Mouse (Mus musculus) forebrain, embryonic 11.5 days (tissue): ENCODE data around the gene Zbtb14. TPM values are rescaled to one million over a fixed set of nuclear protein-coding genes. Genes with fewer than 3 reads are reported as not detected.
A peak's percentile ranks its signal among the peaks of the same experiment; 100 is the strongest.

ENCODE experiments used
- ATAC-seq: fragments of 200-750 bp; cut with Nextera tagmentation; replicated peaks from 2 replicates; pipeline ENCODE4 v1.8.0; 2017; ENCODE audit warnings: moderate TSS enrichment; ENCODE audit not compliant: low FRiP score
- DNase-seq: peaks from one replicate; pipeline ENCODE4 v3.0.0-alpha.2; 2017; ENCODE audit warnings: low spot score
- H3K27ac ChIP-seq: fragments of 300-500 bp; sonication (generic); 2 replicates; pipeline ENCODE4 v1.5.1; 2014; ENCODE audit warnings: low read depth, low read length
- H3K27me3 ChIP-seq: fragments of 300-500 bp; sonication (generic); 2 replicates; pipeline ENCODE4 v1.6.1; 2014; ENCODE audit warnings: mild to moderate bottlenecking, low read length, mixed read lengths; ENCODE audit not compliant: control insufficient read depth, insufficient read depth
- H3K36me3 ChIP-seq: fragments of 300-500 bp; sonication (generic); 2 replicates; pipeline ENCODE4 v1.6.1; 2014; ENCODE audit warnings: mild to moderate bottlenecking, low read length, moderate library complexity, mixed read lengths; ENCODE audit not compliant: control insufficient read depth, insufficient read depth
- H3K4me1 ChIP-seq: fragments of 300-500 bp; sonication (generic); replicated peaks from 2 replicates; pipeline ENCODE4 v1.6.1; 2014; ENCODE audit warnings: low read length, mixed read lengths; ENCODE audit not compliant: control insufficient read depth, insufficient read depth
- H3K4me2 ChIP-seq: fragments of 300-500 bp; sonication (generic); 2 replicates; pipeline ENCODE4 v1.6.1; 2014; ENCODE audit warnings: low read depth, mild to moderate bottlenecking, low read length, moderate library complexity, mixed read lengths; ENCODE audit not compliant: severe bottlenecking
- H3K4me3 ChIP-seq: fragments of 300-500 bp; sonication (generic); 2 replicates; pipeline ENCODE4 v1.5.1; 2014; ENCODE audit warnings: low read depth, low read length
- H3K9ac ChIP-seq: fragments of 300-500 bp; sonication (generic); 2 replicates; pipeline ENCODE4 v1.6.1; 2014; ENCODE audit warnings: low read length
- H3K9me3 ChIP-seq: fragments of 300-500 bp; sonication (generic); 2 replicates; pipeline ENCODE4 v1.6.1; 2016; ENCODE audit warnings: low read length, mixed read lengths; ENCODE audit not compliant: control insufficient read depth
- WGBS: fragments of 180-500 bp; shearing (Covaris S2); extraction: QIAGEN DNeasy Blood & Tissue Kit; methylation state at CpG from one replicate; pipeline ENCODE4 v1.1.7; 2014; 5-methylcytosine and 5-hydroxymethylcytosine counted together
- polyA plus RNA-seq: library from polyadenylated mRNA; unstranded; fragments of >200 nt; fragmentation: Nextera tagmentation; extraction: Ambion mirVana; gene quantifications from 2 replicates; pipeline ENCODE4 v1.2.1, GENCODE M21; 2014

Zbtb14 gene
- polyA plus RNA-seq, 1 experiment from 2014 or later: 39.6 TPM

- Histone ChIP-seq H3K27me3 (no peaks in the 10 kb centered on the region), H3K4me1 (no peaks in the 10 kb centered on the region), H3K9me3 (no peaks in the 10 kb centered on the region), H3K4me2 (0 out of 2 replicates have a peak overlapping the region, but pooled peaks have one; percentile 15), H3K36me3 (no peaks in the 10 kb centered on the region), H3K27ac (no peak overlapping the region), H3K9ac (no peak overlapping the region; the same call in 1 of the 2 replicates), H3K4me3 (no peak overlapping the region)
- no peak for DNase-seq
- ATAC-seq: no peak
- 27% methylated on average over 14 of the region's 16 CpGs for WGBS
Measured at GRCm38 (mm10) chr17:69396147-69397033, 13.5 kb downstream of the Zbtb14 start.

- H3K9ac ChIP-seq: no peak overlapping the region
- H3K27ac ChIP-seq: no peak overlapping the region
- ATAC-seq: no peak
- H3K4me1 ChIP-seq: no peaks in the 10 kb centered on the region
- no peaks in the 10 kb centered on the region for H3K36me3 ChIP-seq
- 69% methylated on average over 5 of the region's 5 CpGs for WGBS
- no peak overlapping the region for H3K4me2 ChIP-seq
- no peaks in the 10 kb centered on the region for H3K9me3 ChIP-seq
- H3K27me3 ChIP-seq: no peaks in the 10 kb centered on the region
- H3K4me3 ChIP-seq: no peak overlapping the region
- DNase-seq: no peak
Measured at GRCm38 (mm10) chr17:69397163-69397562, 14.3 kb downstream of the Zbtb14 start.

GRCm38 (mm10) chr17:69398092-69398491 lies 15.2 kb downstream of the Zbtb14 start:
- Histone ChIP-seq H3K9ac (no peak overlapping the region), H3K9me3 (no peaks in the 10 kb centered on the region), H3K4me3 (no peak overlapping the region), H3K36me3 (no peaks in the 10 kb centered on the region), H3K27me3 (no peaks in the 10 kb centered on the region), H3K4me2 (no peak overlapping the region), H3K27ac (no peak overlapping the region), H3K4me1 (no peaks in the 10 kb centered on the region)
- no peak for DNase-seq
- ATAC-seq: no peak

- H3K27ac ChIP-seq: no peak overlapping the region
- no peaks in the 10 kb centered on the region for H3K36me3 ChIP-seq
- no peaks in the 10 kb centered on the region for H3K9me3 ChIP-seq
- no peak overlapping the region for H3K4me2 ChIP-seq
- H3K4me1 ChIP-seq: no peaks in the 10 kb centered on the region
- DNase-seq: no peak
- H3K27me3 ChIP-seq: no peaks in the 10 kb centered on the region
- H3K4me3 ChIP-seq: no peak overlapping the region
- no peak for ATAC-seq
- no peak overlapping the region for H3K9ac ChIP-seq
- 82% methylated on average over 2 of the region's 2 CpGs for WGBS
Measured at GRCm38 (mm10) chr17:69401146-69401545, 18.3 kb downstream of the Zbtb14 start.

GRCm38 (mm10) chr17:69416163-69416562 lies 33.3 kb downstream of the Zbtb14 start:
- Histone ChIP-seq H3K4me3 (peak overlapping the region; percentile 77), H3K4me1 (no peaks in the 10 kb centered on the region), H3K9me3 (no peaks in the 10 kb centered on the region), H3K9ac (no peak overlapping the region; the same call in 1 of the 2 replicates), H3K27ac (no peak overlapping the region), H3K27me3 (no peaks in the 10 kb centered on the region), H3K4me2 (peak overlapping the region; percentile 71; the same call in 1 of the 2 replicates), H3K36me3 (no peaks in the 10 kb centered on the region)
- ATAC-seq (no peak), DNase-seq (no peak)

GRCm38 (mm10) chr17:69416920-69417661 lies 34.2 kb downstream of the Zbtb14 start:
- peak; percentile 100 for ATAC-seq
- Histone ChIP-seq H3K4me2 (peak overlapping the region; percentile 71), H3K27ac (peak overlapping the region; percentile 80), H3K4me1 (no peaks in the 10 kb centered on the region), H3K9ac (peak overlapping the region; percentile 92), H3K36me3 (no peaks in the 10 kb centered on the region), H3K27me3 (no peaks in the 10 kb centered on the region), H3K4me3 (peak overlapping the region; percentile 77), H3K9me3 (no peaks in the 10 kb centered on the region)
- under 1% methylated on average over 56 of the region's 56 CpGs for WGBS
- DNase-seq: peak; percentile 96

GRCm38 (mm10) chr17:69417724-69418373 lies 35.0 kb downstream of the Zbtb14 start:
- peak overlapping the region; percentile 80; the same call in 1 of the 2 replicates for H3K27ac ChIP-seq
- ATAC-seq (peak; percentile 61), DNase-seq (no peak)
- no peaks in the 10 kb centered on the region for H3K36me3 ChIP-seq
- peak overlapping the region; percentile 77 for H3K4me3 ChIP-seq
- no peaks in the 10 kb centered on the region for H3K9me3 ChIP-seq
- no peaks in the 10 kb centered on the region for H3K27me3 ChIP-seq
- H3K4me2 ChIP-seq: peak overlapping the region; percentile 64
- H3K9ac ChIP-seq: peak overlapping the region; percentile 92
- WGBS: 4% methylated on average over 26 of the region's 26 CpGs
- H3K4me1 ChIP-seq: no peaks in the 10 kb centered on the region

- 7% methylated on average over 1 of the region's 1 CpGs for WGBS
- Histone ChIP-seq H3K4me3 (no peak overlapping the region), H3K27me3 (no peaks in the 10 kb centered on the region), H3K9ac (no peak overlapping the region), H3K9me3 (no peaks in the 10 kb centered on the region), H3K4me1 (no peaks in the 10 kb centered on the region), H3K27ac (no peak overlapping the region), H3K4me2 (no peak overlapping the region), H3K36me3 (no peaks in the 10 kb centered on the region)
- ATAC-seq (no peak), DNase-seq (no peak)
Measured at GRCm38 (mm10) chr17:69421592-69421991, 38.7 kb downstream of the Zbtb14 start.
